Mouse (Mus musculus): Measurements from ENCODE around the gene D030056L22Rik. TPM values are rescaled to one million over a fixed set of nuclear protein-coding genes. Genes with fewer than 3 reads are reported as not detected.
"Not testable (repeated sequence)": the region's sequence is repeated elsewhere in the genome, so short reads cannot be mapped to it uniquely, and the experiment has no call there.

D030056L22Rik gene
- polyA plus RNA-seq, 1 experiment from 2014 or later = 21.9 TPM

DNA sequence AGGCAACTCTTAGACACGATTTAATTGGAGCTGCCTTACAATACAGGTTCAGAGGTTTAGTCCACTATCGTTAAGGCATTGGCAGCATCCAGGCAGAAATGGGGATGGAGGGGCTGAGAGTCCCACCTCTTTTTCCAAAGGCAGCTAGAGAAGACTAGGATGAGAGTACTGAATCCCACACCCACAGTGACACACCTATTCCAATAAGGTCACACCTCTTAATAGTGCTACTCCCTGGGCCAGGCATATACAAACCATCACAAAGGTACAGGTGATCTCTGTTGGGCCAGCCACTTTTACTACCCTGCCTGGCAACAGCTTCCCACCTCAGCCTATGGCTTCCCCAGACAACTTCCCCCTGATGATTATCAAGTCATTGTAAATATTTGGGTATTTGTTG is 20.2 kb upstream of the D030056L22Rik start:
- Histone ChIP-seq H3K36me3 (peaks cover 37% of the 10 kb centered on the region), H3K27me3 (replicated peaks) (no peaks in the 10 kb centered on the region), H3K9ac (no peak overlapping the region), H3K4me3 (no peak overlapping the region), H3K9me3 (no peaks in the 10 kb centered on the region), H3K27ac (replicated peaks) (no peak overlapping the region), H3K4me2 (no peak overlapping the region), H3K4me1 (peaks cover 7% of the 10 kb centered on the region)
- no peak for ATAC-seq (ENCODE audit: extremely low read depth, insufficient number of reproducible peaks, low FRiP score, low TSS enrichment)
- 89% methylated on average over 2 of the region's 2 CpGs for WGBS

DNA sequence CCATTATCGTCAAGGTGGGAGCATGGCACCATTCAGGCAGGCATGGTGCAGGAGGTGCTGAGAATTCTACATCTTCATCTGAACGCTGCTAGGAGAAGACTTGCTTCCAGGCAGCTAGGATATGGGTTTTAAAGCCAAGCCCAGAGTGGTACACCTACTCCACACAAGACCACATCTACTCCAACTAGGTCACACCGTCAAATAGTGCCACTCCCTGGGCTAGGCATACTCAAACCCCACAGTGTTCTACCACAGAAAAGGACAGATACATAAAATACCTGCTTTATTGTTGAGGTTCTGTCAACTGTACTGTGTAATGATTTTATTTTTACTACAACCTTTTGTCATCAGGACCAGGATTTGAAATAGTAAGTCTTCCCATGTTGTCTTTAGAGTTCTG is 17.9 kb upstream of the D030056L22Rik start:
- peaks cover 7% of the 10 kb centered on the region for H3K4me1 ChIP-seq
- no peak overlapping the region for H3K4me2 ChIP-seq
- H3K36me3 ChIP-seq = peaks cover 44% of the 10 kb centered on the region
- H3K4me3 ChIP-seq = no peak overlapping the region
- 82% methylated on average over 3 of the region's 3 CpGs for WGBS
- no peaks in the 10 kb centered on the region for H3K9me3 ChIP-seq
- no peak overlapping the region for H3K9ac ChIP-seq
- no peak for ATAC-seq (ENCODE audit: extremely low read depth, insufficient number of reproducible peaks, low FRiP score, low TSS enrichment)
- H3K27me3 ChIP-seq (replicated peaks) = no peaks in the 10 kb centered on the region
- no peak overlapping the region for H3K27ac ChIP-seq (replicated peaks)

DNA sequence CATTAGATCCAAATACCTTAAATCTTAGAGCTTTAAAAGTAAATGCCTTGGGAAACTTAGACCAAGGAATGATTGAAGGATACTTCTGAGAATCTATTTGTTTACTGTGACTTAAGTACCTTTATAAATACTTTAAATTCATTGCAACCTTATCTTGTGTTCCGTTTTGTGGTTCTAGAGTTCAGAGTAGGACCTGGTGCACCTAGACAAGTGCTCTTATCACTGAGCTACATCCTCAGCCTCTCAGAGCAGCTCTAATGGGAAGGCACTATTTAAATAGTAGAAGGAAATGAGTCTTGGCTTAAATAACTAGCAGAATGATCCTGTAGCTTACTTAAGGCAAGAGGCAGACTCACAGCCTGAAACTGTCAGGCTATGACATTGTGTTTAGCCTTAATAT is 17.4 kb upstream of the D030056L22Rik start:
- no peak for ATAC-seq (ENCODE audit: extremely low read depth, insufficient number of reproducible peaks, low FRiP score, low TSS enrichment)
- Histone ChIP-seq H3K9ac (no peak overlapping the region), H3K9me3 (no peaks in the 10 kb centered on the region), H3K4me1 (peaks cover 7% of the 10 kb centered on the region), H3K36me3 (peaks cover 44% of the 10 kb centered on the region), H3K4me2 (no peak overlapping the region), H3K27me3 (replicated peaks) (no peaks in the 10 kb centered on the region), H3K27ac (replicated peaks) (no peak overlapping the region), H3K4me3 (no peak overlapping the region)
- WGBS = 52% methylated on average over 1 of the region's 1 CpGs

DNA sequence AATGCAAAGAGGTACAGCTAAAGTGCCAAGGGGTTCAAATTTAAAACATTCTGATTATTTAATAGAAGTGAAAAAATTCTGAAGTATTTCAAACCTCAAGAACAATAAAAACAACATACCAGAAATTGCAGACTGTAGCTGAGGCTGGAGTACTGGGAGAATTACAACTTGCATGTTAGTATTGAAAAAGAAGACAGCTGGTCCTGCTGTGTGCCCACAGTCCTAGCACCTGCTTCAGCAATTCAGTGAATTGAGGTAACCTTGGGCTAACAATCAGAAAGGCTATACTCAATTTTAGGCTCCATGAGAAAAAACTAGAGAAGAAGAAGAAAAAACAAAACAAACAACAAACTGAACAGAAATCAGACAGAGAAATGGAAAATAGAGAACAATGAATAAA is 4.9 kb upstream of the D030056L22Rik start:
- H3K9ac ChIP-seq = no peak overlapping the region
- H3K4me1 ChIP-seq = peaks cover 9% of the 10 kb centered on the region
- H3K9me3 ChIP-seq = no peaks in the 10 kb centered on the region
- H3K36me3 ChIP-seq = peaks cover 10% of the 10 kb centered on the region; the same call in 1 of the 2 replicates
- H3K4me3 ChIP-seq = no peak overlapping the region
- no peak for ATAC-seq (ENCODE audit: extremely low read depth, insufficient number of reproducible peaks, low FRiP score, low TSS enrichment)
- no peaks in the 10 kb centered on the region for H3K27me3 ChIP-seq (replicated peaks)
- no peak overlapping the region for H3K27ac ChIP-seq (replicated peaks)
- H3K4me2 ChIP-seq = no peak overlapping the region

DNA sequence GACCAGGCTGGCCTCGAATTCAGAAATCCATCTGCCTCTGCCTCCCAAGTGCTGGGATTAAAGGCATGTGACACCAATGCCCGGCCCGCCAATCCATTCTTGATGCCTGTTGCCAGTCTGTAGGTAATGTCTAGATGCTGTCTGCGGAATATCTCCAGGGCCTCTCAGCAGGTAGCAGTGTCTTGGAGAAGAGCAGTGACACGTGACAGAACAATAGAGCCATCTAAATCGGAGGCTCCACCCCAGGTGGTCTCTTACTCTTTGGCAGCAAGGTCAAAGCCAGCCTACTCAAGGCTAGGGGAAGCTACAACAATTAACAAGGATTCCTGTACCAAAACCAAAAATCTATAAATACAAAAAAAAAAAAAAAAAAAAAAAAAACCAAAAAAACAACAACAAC is 2.1 kb upstream of the D030056L22Rik start:
- H3K4me2 ChIP-seq = no peak overlapping the region
- H3K36me3 ChIP-seq = peaks cover 10% of the 10 kb centered on the region; the same call in 1 of the 2 replicates
- no peaks in the 10 kb centered on the region for H3K27me3 ChIP-seq (replicated peaks)
- no peaks in the 10 kb centered on the region for H3K9me3 ChIP-seq
- peaks cover 29% of the 10 kb centered on the region for H3K4me1 ChIP-seq
- no peak overlapping the region for H3K27ac ChIP-seq (replicated peaks)
- 76% methylated on average over 6 of the region's 6 CpGs for WGBS
- no peak overlapping the region for H3K4me3 ChIP-seq
- ATAC-seq (ENCODE audit: extremely low read depth, insufficient number of reproducible peaks, low FRiP score, low TSS enrichment) = no peak
- H3K9ac ChIP-seq = no peak overlapping the region

GRCm38 (mm10) chr19:18711589-18711988 is 1.4 kb upstream of the D030056L22Rik start:
- Histone ChIP-seq H3K9me3 (no peaks in the 10 kb centered on the region), H3K36me3 (peaks cover 8% of the 10 kb centered on the region; the same call in 1 of the 2 replicates), H3K4me2 (no peak overlapping the region), H3K4me3 (no peak overlapping the region), H3K27me3 (replicated peaks) (no peaks in the 10 kb centered on the region), H3K9ac (no peak overlapping the region), H3K4me1 (peaks cover 32% of the 10 kb centered on the region), H3K27ac (replicated peaks) (no peak overlapping the region)
- ATAC-seq (ENCODE audit: extremely low read depth, insufficient number of reproducible peaks, low FRiP score, low TSS enrichment) = no peak
- 75% methylated on average over 9 of the region's 9 CpGs for WGBS

GRCm38 (mm10) chr19:18712153-18712865 is 684 bp upstream of the D030056L22Rik start:
- Histone ChIP-seq H3K27ac (replicated peaks) (peak overlapping the region; percentile 97), H3K27me3 (replicated peaks) (no peaks in the 10 kb centered on the region), H3K4me3 (peak overlapping the region; percentile 95), H3K4me2 (peak overlapping the region; percentile 91), H3K9ac (peak overlapping the region; percentile 95), H3K9me3 (no peaks in the 10 kb centered on the region), H3K36me3 (peaks cover 7% of the 10 kb centered on the region; the same call in 1 of the 2 replicates), H3K4me1 (peaks cover 39% of the 10 kb centered on the region)
- WGBS = 49% methylated on average over 16 of the region's 16 CpGs
- ATAC-seq (ENCODE audit: extremely low read depth, insufficient number of reproducible peaks, low FRiP score, low TSS enrichment) = no peak

DNA sequence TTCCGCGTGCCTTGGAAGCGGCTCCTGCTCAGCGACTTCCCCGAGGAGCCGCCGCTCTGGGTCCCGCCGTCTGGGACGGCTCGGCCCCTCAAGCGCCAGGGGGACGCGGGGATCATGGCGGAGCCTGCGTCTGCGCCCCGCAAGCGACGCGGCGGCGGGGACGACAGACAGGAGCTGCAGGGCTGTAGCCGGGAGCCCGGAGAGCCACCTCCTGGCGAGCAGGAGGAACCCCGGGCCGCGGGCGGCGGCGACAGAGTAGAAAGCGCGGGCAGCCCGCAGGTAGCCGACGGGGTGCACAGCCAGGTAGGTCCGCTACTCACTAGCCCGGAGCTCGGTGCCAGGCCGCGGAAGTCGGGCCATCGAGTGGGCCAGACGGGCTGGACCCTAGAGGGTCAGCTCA is 364 bp downstream of the D030056L22Rik start:
- peak overlapping the region; percentile 97 for H3K27ac ChIP-seq (replicated peaks)
- peak; percentile 40 for ATAC-seq (ENCODE audit: extremely low read depth, insufficient number of reproducible peaks, low FRiP score, low TSS enrichment)

GRCm38 (mm10) chr19:18716374-18716773 is 3.4 kb downstream of the D030056L22Rik start:
- no peak overlapping the region; the same call in 1 of the 2 replicates for H3K27ac ChIP-seq (replicated peaks)
- H3K4me1 ChIP-seq = peaks cover 48% of the 10 kb centered on the region
- H3K9me3 ChIP-seq = no peaks in the 10 kb centered on the region
- peaks cover 20% of the 10 kb centered on the region for H3K36me3 ChIP-seq
- H3K9ac ChIP-seq = no peak overlapping the region
- no peaks in the 10 kb centered on the region for H3K27me3 ChIP-seq (replicated peaks)
- H3K4me3 ChIP-seq = no peak overlapping the region
- 24% methylated on average over 1 of the region's 1 CpGs for WGBS
- ATAC-seq (ENCODE audit: extremely low read depth, insufficient number of reproducible peaks, low FRiP score, low TSS enrichment) = no peak
- H3K4me2 ChIP-seq = no peak overlapping the region

More for the DNA sequence above, 364 bp downstream of the D030056L22Rik start:
- peak overlapping the region; percentile 95 for H3K9ac ChIP-seq
- peak overlapping the region; percentile 95 for H3K4me3 ChIP-seq
- H3K4me2 ChIP-seq = peak overlapping the region; percentile 91
- H3K27me3 ChIP-seq (replicated peaks); H3K9me3 ChIP-seq: not testable (repeated sequence)
- 0% methylated on average over 39 of the region's 46 CpGs for WGBS
- peaks cover 10% of the 10 kb centered on the region; the same call in 1 of the 2 replicates for H3K36me3 ChIP-seq
- peaks cover 43% of the 10 kb centered on the region for H3K4me1 ChIP-seq

GRCm38 (mm10) chr19:18720337-18720736 is 7.3 kb downstream of the D030056L22Rik start:
- Histone ChIP-seq H3K36me3 (peaks cover 20% of the 10 kb centered on the region), H3K9ac (no peak overlapping the region), H3K4me2 (no peak overlapping the region), H3K27me3 (replicated peaks) (no peaks in the 10 kb centered on the region), H3K4me3 (no peak overlapping the region), H3K9me3 (no peaks in the 10 kb centered on the region), H3K27ac (replicated peaks) (no peak overlapping the region), H3K4me1 (peaks cover 24% of the 10 kb centered on the region)
- 89% methylated on average over 3 of the region's 3 CpGs for WGBS
- ATAC-seq (ENCODE audit: extremely low read depth, insufficient number of reproducible peaks, low FRiP score, low TSS enrichment) = no peak

DNA sequence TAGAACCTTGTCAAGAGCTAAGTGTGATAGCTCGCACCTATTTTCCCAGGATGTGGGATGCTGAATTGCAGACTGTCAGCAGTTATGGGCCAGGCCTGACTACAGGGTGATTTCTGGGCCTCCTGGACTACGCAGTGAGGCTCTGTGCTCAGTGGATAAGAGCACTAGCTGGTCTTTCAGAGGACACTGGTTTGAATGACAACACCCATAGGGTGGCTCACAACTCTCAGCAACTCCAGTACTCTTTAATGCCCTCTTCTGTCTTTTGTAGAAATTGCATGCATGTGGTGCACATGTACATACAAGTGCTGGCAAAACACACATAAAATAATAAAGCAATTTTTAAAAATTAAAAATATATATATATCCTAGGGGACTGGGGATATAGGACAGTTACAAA is 12.2 kb downstream of the D030056L22Rik start:
- no peak overlapping the region for H3K27ac ChIP-seq (replicated peaks)
- H3K4me1 ChIP-seq = peaks cover 2% of the 10 kb centered on the region
- ATAC-seq (ENCODE audit: extremely low read depth, insufficient number of reproducible peaks, low FRiP score, low TSS enrichment) = no peak
- H3K9me3 ChIP-seq = no peaks in the 10 kb centered on the region
- H3K27me3 ChIP-seq (replicated peaks) = no peaks in the 10 kb centered on the region; the same call in 1 of the 2 replicates
- WGBS = 65% methylated on average over 2 of the region's 2 CpGs
- H3K4me2 ChIP-seq = no peak overlapping the region
- no peak overlapping the region for H3K9ac ChIP-seq
- no peaks in the 10 kb centered on the region for H3K36me3 ChIP-seq
- H3K4me3 ChIP-seq = no peak overlapping the region

DNA sequence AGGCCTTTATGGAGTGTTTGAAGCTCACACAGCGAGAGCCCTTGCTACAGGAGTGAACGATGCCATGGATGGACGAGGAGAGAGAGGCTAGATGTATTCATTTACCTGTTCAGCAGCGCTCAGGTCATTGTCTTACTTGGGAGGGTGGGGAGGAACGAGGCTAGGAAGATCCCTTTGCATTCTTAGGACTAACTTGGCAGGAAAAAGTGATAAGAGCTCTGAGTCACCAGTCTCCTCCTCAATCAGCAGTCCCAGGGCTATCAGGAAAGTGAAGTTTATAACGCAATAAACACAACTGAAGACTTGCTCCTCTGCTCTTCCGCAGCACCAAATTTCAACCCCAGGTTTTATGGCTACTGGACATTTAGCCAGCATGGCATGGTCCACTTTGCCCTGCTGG is 17.3 kb downstream of the D030056L22Rik start:
- no peak for ATAC-seq (ENCODE audit: extremely low read depth, insufficient number of reproducible peaks, low FRiP score, low TSS enrichment)
- no peak overlapping the region for H3K9ac ChIP-seq
- H3K27me3 ChIP-seq (replicated peaks) = peaks cover 12% of the 10 kb centered on the region; the same call in 1 of the 2 replicates
- peak overlapping the region; percentile 54; the same call in 1 of the 2 replicates for H3K4me2 ChIP-seq
- no peak overlapping the region for H3K4me3 ChIP-seq
- no peaks in the 10 kb centered on the region for H3K36me3 ChIP-seq
- peaks cover 18% of the 10 kb centered on the region for H3K4me1 ChIP-seq
- no peak overlapping the region for H3K27ac ChIP-seq (replicated peaks)
- H3K9me3 ChIP-seq = no peaks in the 10 kb centered on the region
- 49% methylated on average over 7 of the region's 7 CpGs for WGBS

Data from heart, embryonic 13.5 days (tissue).